In genomic region chr16:30603531-30603842, GRCm38 (mm10) we compare ENCODE assay signal across 8 mouse cellular contexts. TPM values are rescaled to one million over a fixed set of nuclear protein-coding genes. Genes with fewer than 3 reads are reported as not detected.
DNase-seq lines count a peak whose midpoint lies in the region; ATAC-seq lines count a peak whose summit lies in the region.

No protein-coding gene starts in this region.

- no peak for ATAC-seq in heart, embryonic 16.5 days (replicated peaks; ENCODE audit: extremely low read depth, insufficient read depth, low FRiP score)
- no peak for ATAC-seq in liver, embryonic 15.5 days (ENCODE audit: insufficient read depth)

- H3K4me2 ChIP-seq in heart, embryonic 16.5 days (ENCODE audit: low read depth, low read length), result peak overlapping the region; percentile 96
- H3K4me2 ChIP-seq in liver, embryonic 15.5 days, result peak overlapping the region; percentile 36

- H3K36me3 ChIP-seq in heart, embryonic 16.5 days (ENCODE audit: control insufficient read depth, insufficient read depth), result no peaks in the 10 kb centered on the region
- no peaks in the 10 kb centered on the region for H3K36me3 ChIP-seq in liver, embryonic 15.5 days (replicated peaks)

- peak overlapping the region; percentile 60 for H3K4me3 ChIP-seq in brown adipose tissue, adult 24 weeks (ENCODE audit: insufficient read depth, low read depth, low read length)
- H3K4me3 ChIP-seq in heart, embryonic 16.5 days (ENCODE audit: low read length), result peak overlapping the region; percentile 34
- no peak overlapping the region for H3K4me3 ChIP-seq in liver, embryonic 15.5 days (replicated peaks)

- peak overlapping the region; percentile 38; the same call in 1 of the 2 replicates for H3K9ac ChIP-seq in heart, embryonic 16.5 days (ENCODE audit: low read length)
- no peak overlapping the region for H3K9ac ChIP-seq in liver, embryonic 15.5 days

- DNase-seq in heart, adult 11 months, result peak; percentile 95
- no peak for DNase-seq in heart, adult 8-10 months (ENCODE audit: low spot score)
- no peak for DNase-seq in right cerebral cortex, postnatal 36 days (ENCODE audit: low spot score in 2 of 2)
- DNase-seq in layer of hippocampus, adult 9-10 months (ENCODE audit: low spot score), result no peak
- DNase-seq in cerebellum, postnatal 4 days (ENCODE audit: low spot score in 2 of 2), result no peak

- peak overlapping the region; percentile 61 for H3K27ac ChIP-seq in brown adipose tissue, adult 24 weeks (replicated peaks; ENCODE audit: low read depth, low read length)
- H3K27ac ChIP-seq in heart, embryonic 16.5 days (ENCODE audit: low read length), result peak overlapping the region; percentile 62
- no peak overlapping the region; the same call in 1 of the 2 replicates for H3K27ac ChIP-seq in liver, embryonic 15.5 days (replicated peaks)

- H3K4me1 ChIP-seq in brown adipose tissue, adult 24 weeks (ENCODE audit: control insufficient read depth, insufficient read depth, insufficient read length, low read length), result peaks cover 12% of the 10 kb centered on the region; the same call in 1 of the 2 replicates
- peaks cover 35% of the 10 kb centered on the region for H3K4me1 ChIP-seq in heart, embryonic 16.5 days (ENCODE audit: control insufficient read depth, insufficient read depth, low read length)
- peaks cover 24% of the 10 kb centered on the region for H3K4me1 ChIP-seq in liver, embryonic 15.5 days (replicated peaks)

- no peaks in the 10 kb centered on the region for H3K27me3 ChIP-seq in heart, embryonic 16.5 days (ENCODE audit: control insufficient read depth, insufficient read depth, low read length)
- H3K27me3 ChIP-seq in liver, embryonic 15.5 days, result peaks cover 48% of the 10 kb centered on the region

- no peaks in the 10 kb centered on the region for H3K9me3 ChIP-seq in heart, embryonic 16.5 days (replicated peaks; ENCODE audit: control insufficient read depth, low read length)
- H3K9me3 ChIP-seq in liver, embryonic 15.5 days (replicated peaks), result no peaks in the 10 kb centered on the region

- WGBS in heart, embryonic 16.5 days, result 70% methylated on average over 9 of the region's 9 CpGs
- WGBS in liver, embryonic 15.5 days (ENCODE audit: insufficient replicate concordance), result 51% methylated on average over 9 of the region's 9 CpGs

RNA-seq across cellular contexts. Expression of gene Fam43a, which starts 4.0 kb away (rescaled TPM):
- total RNA-seq in heart, adult 8-10 months (2022), result 10 to 100 TPM; 19.6 to 26.6 (median 23.8) TPM
- polyA plus RNA-seq in brown adipose tissue, adult 24 weeks (2012; ENCODE audit: insufficient read depth, insufficient read length, missing spikeins), result 5.1 and 10.1 TPM in 2 replicates
- 19.7 and 20.4 TPM in 2 replicates for polyA plus RNA-seq in heart, embryonic 16.5 days (2015; fragmentation: Nextera tagmentation; extraction: Ambion mirVana)
- 5.2 and 6.0 TPM in 2 replicates for polyA plus RNA-seq in liver, embryonic 15.5 days (2015; fragmentation: Nextera tagmentation; extraction: Ambion mirVana)

RNA-seq across cellular contexts. Expression of gene Lsg1, which starts 16.1 kb away (rescaled TPM):
- total RNA-seq in heart, adult 8-10 months (2022), result 10 to 100 TPM; 15.3 to 21.1 (median 19.7) TPM
- 8.5 and 19.7 TPM in 2 replicates for polyA plus RNA-seq in brown adipose tissue, adult 24 weeks (2012; ENCODE audit: insufficient read depth, insufficient read length, missing spikeins)
- 28.2 and 37.5 TPM in 2 replicates for polyA plus RNA-seq in heart, embryonic 16.5 days (2015; fragmentation: Nextera tagmentation; extraction: Ambion mirVana)
- 19.2 and 20.6 TPM in 2 replicates for polyA plus RNA-seq in liver, embryonic 15.5 days (2015; fragmentation: Nextera tagmentation; extraction: Ambion mirVana)

RNA-seq across cellular contexts. Expression of gene Tmem44, which starts 52.8 kb away (rescaled TPM):
- 1 to 10 TPM; 4.1 to 7.0 (median 5.2) TPM for total RNA-seq in heart, adult 8-10 months (2022)
- 1.3 and 2.6 TPM in 2 replicates for polyA plus RNA-seq in brown adipose tissue, adult 24 weeks (2012; ENCODE audit: insufficient read depth, insufficient read length, missing spikeins)
- polyA plus RNA-seq in heart, embryonic 16.5 days (2015; fragmentation: Nextera tagmentation; extraction: Ambion mirVana), result 19.3 and 21.5 TPM in 2 replicates
- 0.90 and 0.92 TPM in 2 replicates for polyA plus RNA-seq in liver, embryonic 15.5 days (2015; fragmentation: Nextera tagmentation; extraction: Ambion mirVana)
